Mouse (Mus musculus): ENCODE measurements around the gene Nsmce1. TPM values are rescaled to one million over a fixed set of nuclear protein-coding genes. Genes with fewer than 3 reads are reported as not detected.

Gene Nsmce1
- polyA plus RNA-seq, 1 experiment from 2014 or later, result 126 TPM

GRCm38 (mm10) chr7:125484791-125485190 is 6.6 kb downstream of the Nsmce1 start:
- peaks cover 17% of the 10 kb centered on the region for H3K4me1 ChIP-seq (replicated peaks; ENCODE audit: control insufficient read depth, insufficient read depth, low read length)

GRCm38 (mm10) chr7:125482886-125483285 is 8.5 kb downstream of the Nsmce1 start:
- no peaks in the 10 kb centered on the region for H3K27me3 ChIP-seq (replicated peaks; ENCODE audit: control insufficient read depth, insufficient read depth, low read length)
- ATAC-seq (replicated peaks; ENCODE audit: low FRiP score) (no peak), DNase-seq (ENCODE audit: low spot score) (no peak)
- no peak overlapping the region for H3K4me3 ChIP-seq (ENCODE audit: low read depth, low read length)
- peaks cover 9% of the 10 kb centered on the region for H3K4me1 ChIP-seq (replicated peaks; ENCODE audit: control insufficient read depth, insufficient read depth, low read length)
- H3K9me3 ChIP-seq (ENCODE audit: control insufficient read depth, low read length), result no peaks in the 10 kb centered on the region
- H3K27ac ChIP-seq (ENCODE audit: low read depth, low read length), result no peak overlapping the region
- H3K4me2 ChIP-seq, result no peak overlapping the region
- H3K9ac ChIP-seq (ENCODE audit: low read depth, low read length), result no peak overlapping the region
- 79% methylated on average over 2 of the region's 2 CpGs for WGBS
- peaks cover 5% of the 10 kb centered on the region; the same call in 1 of the 2 replicates for H3K36me3 ChIP-seq (ENCODE audit: control insufficient read depth, insufficient read depth, low read length)

More at GRCm38 (mm10) chr7:125484791-125485190, 6.6 kb downstream of the Nsmce1 start:
- H3K36me3 ChIP-seq (ENCODE audit: control insufficient read depth, insufficient read depth, low read length), result peaks cover 4% of the 10 kb centered on the region; the same call in 1 of the 2 replicates
- H3K4me2 ChIP-seq, result no peak overlapping the region
- DNase-seq (ENCODE audit: low spot score) (no peak), ATAC-seq (replicated peaks; ENCODE audit: low FRiP score) (no peak)
- no peaks in the 10 kb centered on the region for H3K9me3 ChIP-seq (ENCODE audit: control insufficient read depth, low read length)
- no peak overlapping the region for H3K27ac ChIP-seq (ENCODE audit: low read depth, low read length)
- H3K27me3 ChIP-seq (replicated peaks; ENCODE audit: control insufficient read depth, insufficient read depth, low read length), result no peaks in the 10 kb centered on the region
- H3K4me3 ChIP-seq (ENCODE audit: low read depth, low read length), result no peak overlapping the region
- 91% methylated on average over 7 of the region's 7 CpGs for WGBS
- H3K9ac ChIP-seq (ENCODE audit: low read depth, low read length), result no peak overlapping the region

GRCm38 (mm10) chr7:125482339-125482738 is 9.1 kb downstream of the Nsmce1 start:
- Histone ChIP-seq H3K9ac (ENCODE audit: low read depth, low read length) (no peak overlapping the region), H3K36me3 (ENCODE audit: control insufficient read depth, insufficient read depth, low read length) (peaks cover 10% of the 10 kb centered on the region; the same call in 1 of the 2 replicates), H3K4me3 (ENCODE audit: low read depth, low read length) (no peak overlapping the region), H3K27ac (ENCODE audit: low read depth, low read length) (no peak overlapping the region), H3K4me1 (replicated peaks; ENCODE audit: control insufficient read depth, insufficient read depth, low read length) (peaks cover 9% of the 10 kb centered on the region), H3K4me2 (no peak overlapping the region), H3K9me3 (ENCODE audit: control insufficient read depth, low read length) (no peaks in the 10 kb centered on the region), H3K27me3 (replicated peaks; ENCODE audit: control insufficient read depth, insufficient read depth, low read length) (no peaks in the 10 kb centered on the region)
- ATAC-seq (replicated peaks; ENCODE audit: low FRiP score), result no peak
- DNase-seq (ENCODE audit: low spot score), result no peak
- WGBS, result 83% methylated on average over 3 of the region's 3 CpGs

GRCm38 (mm10) chr7:125480518-125480917 is 10.9 kb downstream of the Nsmce1 start:
- no peaks in the 10 kb centered on the region for H3K9me3 ChIP-seq (ENCODE audit: control insufficient read depth, low read length)
- no peak overlapping the region for H3K9ac ChIP-seq (ENCODE audit: low read depth, low read length)
- no peak overlapping the region for H3K27ac ChIP-seq (ENCODE audit: low read depth, low read length)
- no peak overlapping the region for H3K4me3 ChIP-seq (ENCODE audit: low read depth, low read length)
- H3K4me2 ChIP-seq, result no peak overlapping the region
- DNase-seq (ENCODE audit: low spot score), result no peak
- 0 out of 2 replicates have a peak, but pooled peaks have one; percentile 39 for ATAC-seq (replicated peaks; ENCODE audit: low FRiP score)
- peaks cover 6% of the 10 kb centered on the region; the same call in 1 of the 2 replicates for H3K36me3 ChIP-seq (ENCODE audit: control insufficient read depth, insufficient read depth, low read length)
- H3K4me1 ChIP-seq (replicated peaks; ENCODE audit: control insufficient read depth, insufficient read depth, low read length), result peaks cover 18% of the 10 kb centered on the region
- WGBS, result 85% methylated on average over 4 of the region's 4 CpGs
- no peaks in the 10 kb centered on the region for H3K27me3 ChIP-seq (replicated peaks; ENCODE audit: control insufficient read depth, insufficient read depth, low read length)

GRCm38 (mm10) chr7:125478391-125478984 is 12.9 kb downstream of the Nsmce1 start:
- H3K9ac ChIP-seq (ENCODE audit: low read depth, low read length), result no peak overlapping the region
- H3K9me3 ChIP-seq (ENCODE audit: control insufficient read depth, low read length), result no peaks in the 10 kb centered on the region
- ATAC-seq (replicated peaks; ENCODE audit: low FRiP score), result no peak
- no peaks in the 10 kb centered on the region for H3K27me3 ChIP-seq (replicated peaks; ENCODE audit: control insufficient read depth, insufficient read depth, low read length)
- DNase-seq (ENCODE audit: low spot score), result no peak
- H3K36me3 ChIP-seq (ENCODE audit: control insufficient read depth, insufficient read depth, low read length), result peaks cover 6% of the 10 kb centered on the region; the same call in 1 of the 2 replicates
- 78% methylated on average over 7 of the region's 7 CpGs for WGBS
- H3K4me2 ChIP-seq, result no peak overlapping the region
- no peak overlapping the region for H3K4me3 ChIP-seq (ENCODE audit: low read depth, low read length)
- H3K4me1 ChIP-seq (replicated peaks; ENCODE audit: control insufficient read depth, insufficient read depth, low read length), result peaks cover 18% of the 10 kb centered on the region
- no peak overlapping the region for H3K27ac ChIP-seq (ENCODE audit: low read depth, low read length)

GRCm38 (mm10) chr7:125475601-125476251 is 15.7 kb downstream of the Nsmce1 start:
- no peak overlapping the region for H3K27ac ChIP-seq (ENCODE audit: low read depth, low read length)
- peaks cover 36% of the 10 kb centered on the region for H3K4me1 ChIP-seq (replicated peaks; ENCODE audit: control insufficient read depth, insufficient read depth, low read length)
- H3K4me2 ChIP-seq, result no peak overlapping the region
- H3K27me3 ChIP-seq (replicated peaks; ENCODE audit: control insufficient read depth, insufficient read depth, low read length), result no peaks in the 10 kb centered on the region
- peaks cover 11% of the 10 kb centered on the region for H3K36me3 ChIP-seq (ENCODE audit: control insufficient read depth, insufficient read depth, low read length)
- WGBS, result 75% methylated on average over 11 of the region's 11 CpGs
- H3K9ac ChIP-seq (ENCODE audit: low read depth, low read length), result no peak overlapping the region
- no peaks in the 10 kb centered on the region for H3K9me3 ChIP-seq (ENCODE audit: control insufficient read depth, low read length)
- DNase-seq (ENCODE audit: low spot score) (no peak), ATAC-seq (replicated peaks; ENCODE audit: low FRiP score) (no peak)
- H3K4me3 ChIP-seq (ENCODE audit: low read depth, low read length), result no peak overlapping the region

GRCm38 (mm10) chr7:125474535-125474934 is 16.9 kb downstream of the Nsmce1 start:
- Histone ChIP-seq H3K4me3 (ENCODE audit: low read depth, low read length) (no peak overlapping the region), H3K4me1 (replicated peaks; ENCODE audit: control insufficient read depth, insufficient read depth, low read length) (peaks cover 38% of the 10 kb centered on the region), H3K4me2 (no peak overlapping the region), H3K9me3 (ENCODE audit: control insufficient read depth, low read length) (no peaks in the 10 kb centered on the region), H3K27me3 (replicated peaks; ENCODE audit: control insufficient read depth, insufficient read depth, low read length) (no peaks in the 10 kb centered on the region), H3K9ac (ENCODE audit: low read depth, low read length) (no peak overlapping the region), H3K36me3 (ENCODE audit: control insufficient read depth, insufficient read depth, low read length) (peaks cover 14% of the 10 kb centered on the region), H3K27ac (ENCODE audit: low read depth, low read length) (no peak overlapping the region)
- ATAC-seq (replicated peaks; ENCODE audit: low FRiP score) (no peak), DNase-seq (ENCODE audit: low spot score) (no peak)
- 79% methylated on average over 4 of the region's 4 CpGs for WGBS

- Histone ChIP-seq H3K4me3 (ENCODE audit: low read depth, low read length) (0 out of 2 replicates have a peak overlapping the region, but pooled peaks have one; percentile 20), H3K9ac (ENCODE audit: low read depth, low read length) (peak overlapping the region; percentile 54), H3K4me2 (peak overlapping the region; percentile 57), H3K36me3 (ENCODE audit: control insufficient read depth, insufficient read depth, low read length) (peaks cover 18% of the 10 kb centered on the region), H3K9me3 (ENCODE audit: control insufficient read depth, low read length) (no peaks in the 10 kb centered on the region), H3K27ac (ENCODE audit: low read depth, low read length) (peak overlapping the region; percentile 95), H3K27me3 (replicated peaks; ENCODE audit: control insufficient read depth, insufficient read depth, low read length) (no peaks in the 10 kb centered on the region), H3K4me1 (replicated peaks; ENCODE audit: control insufficient read depth, insufficient read depth, low read length) (peaks cover 31% of the 10 kb centered on the region)
- peak; percentile 73 for DNase-seq (ENCODE audit: low spot score)
- ATAC-seq (replicated peaks; ENCODE audit: low FRiP score), result peak; percentile 89
- WGBS, result 17% methylated on average over 13 of the region's 13 CpGs
Observed at GRCm38 (mm10) chr7:125471991-125472741, 19.2 kb downstream of the Nsmce1 start.
